Mouse (Mus musculus): ENCODE results near the gene Pde11a. TPM values are rescaled to one million over a fixed set of nuclear protein-coding genes. Genes with fewer than 3 reads are reported as not detected.

Pde11a gene
- 0.71 and 0.89 TPM in 2 replicates for polyA plus RNA-seq (2015; fragmentation: Nextera tagmentation; extraction: Ambion mirVana)

DNA sequence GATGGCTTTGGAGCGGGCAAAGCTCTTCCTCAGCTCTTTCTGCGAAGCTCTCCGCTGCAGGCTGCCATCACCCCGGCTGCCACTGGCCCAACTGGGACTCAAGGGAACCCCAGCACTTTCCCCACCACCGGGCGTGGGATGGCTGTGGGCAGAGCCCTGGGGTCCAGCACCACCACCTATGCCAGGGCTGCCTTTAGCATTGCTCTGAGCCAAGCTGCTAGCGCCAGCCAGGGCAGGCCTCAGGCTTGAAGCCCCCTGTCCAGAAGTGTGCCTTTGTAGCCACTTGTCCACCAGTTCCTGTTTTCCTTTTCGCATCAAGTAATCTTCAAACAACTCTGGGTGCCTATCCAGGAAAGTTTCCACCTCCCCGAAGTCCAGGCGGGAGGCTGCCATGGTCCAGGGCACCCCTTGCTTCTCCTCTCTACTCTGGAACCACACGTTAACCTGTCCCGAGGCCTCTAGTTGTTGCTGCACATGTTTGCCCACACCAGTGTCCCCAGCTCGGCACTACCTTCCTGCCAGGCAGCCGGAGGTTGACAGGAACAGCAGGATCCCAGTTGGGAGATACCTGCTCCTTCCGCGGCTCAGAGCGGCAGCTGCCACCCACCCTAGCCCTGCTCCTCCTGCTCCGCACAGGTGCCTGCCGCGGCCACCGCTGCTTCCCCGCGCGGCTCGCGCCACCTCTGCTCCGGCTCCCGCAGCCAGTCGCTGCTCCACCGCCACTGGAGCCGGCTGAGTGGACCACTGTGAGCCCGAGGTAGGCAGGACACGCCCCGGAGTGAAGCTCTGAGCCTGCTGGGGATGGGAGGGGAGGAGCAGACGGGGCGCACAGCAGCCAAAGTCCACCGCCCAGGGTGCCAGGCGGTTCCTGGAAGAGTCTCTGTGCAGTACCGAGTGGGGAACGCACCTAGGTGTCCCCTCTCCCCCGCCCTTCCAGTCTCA is at the start of gene Pde11a:
TSS of gene Pde11a (minus strand) at position 560 of the 942 bp plus-strand sequence.
- peak; percentile 97 for ATAC-seq (replicated peaks; ENCODE audit: low FRiP score, low read depth)
- DNase-seq (ENCODE audit: low spot score) = peak; percentile 69
- Histone ChIP-seq H3K4me2 (ENCODE audit: low read length) (peak within 1 kb of the TSS; percentile 92), H3K4me3 (replicated peaks; ENCODE audit: low read depth, low read length) (peak within 1 kb of the TSS; percentile 42), H3K27me3 (ENCODE audit: insufficient read depth, low read length) (peaks cover 5% of the 10 kb centered on the region; the same call in 1 of the 2 replicates), H3K4me1 (replicated peaks; ENCODE audit: insufficient read depth, low read length) (peaks cover 7% of the 10 kb centered on the region), H3K27ac (no peak within 1 kb of the TSS), H3K36me3 (ENCODE audit: insufficient read depth, low read length) (no peaks in the 10 kb centered on the region), H3K9ac (ENCODE audit: low read depth, low read length) (peak within 1 kb of the TSS; percentile 42; the same call in 1 of the 2 replicates), H3K9me3 (replicated peaks; ENCODE audit: low read length) (no peaks in the 10 kb centered on the region)
- no peak for TF ChIP-seq CTCF (IDR thresholded peaks at IDR 0.05; ENCODE audit: low read depth)
- WGBS = 18% methylated on average over 40 of the region's 41 CpGs

DNA sequence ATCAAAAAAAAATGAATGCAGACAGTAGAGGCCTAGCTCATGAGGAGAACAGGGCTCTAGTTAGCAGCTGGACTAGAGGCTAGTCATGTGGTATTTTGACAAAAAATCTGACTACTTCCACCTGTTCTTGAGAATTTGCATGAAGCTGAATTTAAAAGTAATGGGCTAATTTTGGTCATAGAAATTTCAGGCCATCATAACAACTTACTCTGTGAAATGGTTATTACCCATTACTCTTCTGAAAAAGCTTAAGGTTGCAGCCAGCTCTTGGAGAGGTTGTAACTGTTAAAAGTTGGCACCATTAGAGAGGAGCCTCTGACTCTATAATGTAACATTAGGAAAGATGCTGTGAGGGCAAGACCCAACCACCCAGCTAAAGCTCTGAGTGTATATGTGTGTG is 48.0 kb upstream of the Pde11a start:
- no peaks in the 10 kb centered on the region for H3K4me1 ChIP-seq (replicated peaks; ENCODE audit: insufficient read depth, low read length)
- H3K27ac ChIP-seq = no peak overlapping the region
- H3K27me3 ChIP-seq (ENCODE audit: insufficient read depth, low read length) = no peaks in the 10 kb centered on the region
- TF ChIP-seq CTCF (IDR thresholded peaks at IDR 0.05; ENCODE audit: low read depth) = no peak
- peaks cover 10% of the 10 kb centered on the region for H3K36me3 ChIP-seq (ENCODE audit: insufficient read depth, low read length)
- no peak for ATAC-seq (replicated peaks; ENCODE audit: low FRiP score, low read depth)
- DNase-seq (ENCODE audit: low spot score) = no peak
- H3K9ac ChIP-seq (ENCODE audit: low read depth, low read length) = no peak overlapping the region
- no peak overlapping the region for H3K4me2 ChIP-seq (ENCODE audit: low read length)
- no peak overlapping the region for H3K4me3 ChIP-seq (replicated peaks; ENCODE audit: low read depth, low read length)
- no peaks in the 10 kb centered on the region for H3K9me3 ChIP-seq (replicated peaks; ENCODE audit: low read length)

DNA sequence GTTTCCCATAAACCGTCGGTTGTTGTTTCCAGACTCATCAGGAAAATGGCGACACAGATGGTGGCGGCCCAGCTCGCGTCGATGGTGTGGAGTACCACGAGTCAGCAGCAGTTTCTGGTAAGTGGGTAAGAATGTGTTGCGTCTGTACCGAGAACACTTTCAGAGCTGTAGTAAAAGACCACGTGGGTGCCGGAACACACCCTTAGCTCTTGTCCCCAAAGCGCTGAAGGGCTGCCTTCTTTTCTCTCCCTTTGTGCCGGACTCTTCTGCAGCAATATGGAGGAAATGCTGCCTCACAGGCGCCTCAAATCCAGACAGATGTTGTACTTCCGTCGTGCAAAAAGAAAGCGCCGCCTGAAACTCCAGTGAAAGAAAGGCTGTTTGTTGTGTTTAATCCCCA is 40.1 kb upstream of the Pde11a start:
- TF ChIP-seq CTCF (IDR thresholded peaks at IDR 0.05; ENCODE audit: low read depth) = no peak
- Histone ChIP-seq H3K9me3 (replicated peaks; ENCODE audit: low read length) (no peaks in the 10 kb centered on the region), H3K9ac (ENCODE audit: low read depth, low read length) (no peak overlapping the region), H3K4me1 (replicated peaks; ENCODE audit: insufficient read depth, low read length) (no peaks in the 10 kb centered on the region), H3K4me2 (ENCODE audit: low read length) (no peak overlapping the region), H3K27ac (no peak overlapping the region), H3K4me3 (replicated peaks; ENCODE audit: low read depth, low read length) (no peak overlapping the region), H3K36me3 (ENCODE audit: insufficient read depth, low read length) (peaks cover 39% of the 10 kb centered on the region), H3K27me3 (ENCODE audit: insufficient read depth, low read length) (no peaks in the 10 kb centered on the region)
- ATAC-seq (replicated peaks; ENCODE audit: low FRiP score, low read depth) (no peak), DNase-seq (ENCODE audit: low spot score) (no peak)
- 95% methylated on average over 19 of the region's 19 CpGs for WGBS

GRCm38 (mm10) chr2:76374544-76375206 is 36.1 kb upstream of the Pde11a start:
- DNase-seq (ENCODE audit: low spot score) = no peak
- H3K27me3 ChIP-seq (ENCODE audit: insufficient read depth, low read length) = no peaks in the 10 kb centered on the region
- no peak for ATAC-seq (replicated peaks; ENCODE audit: low FRiP score, low read depth)
- H3K4me1 ChIP-seq (replicated peaks; ENCODE audit: insufficient read depth, low read length) = no peaks in the 10 kb centered on the region
- H3K36me3 ChIP-seq (ENCODE audit: insufficient read depth, low read length) = peaks cover 43% of the 10 kb centered on the region
- H3K27ac ChIP-seq = no peak overlapping the region
- no peak overlapping the region for H3K9ac ChIP-seq (ENCODE audit: low read depth, low read length)
- no peak for TF ChIP-seq CTCF (IDR thresholded peaks at IDR 0.05; ENCODE audit: low read depth)
- H3K9me3 ChIP-seq (replicated peaks; ENCODE audit: low read length) = no peaks in the 10 kb centered on the region
- no peak overlapping the region for H3K4me2 ChIP-seq (ENCODE audit: low read length)
- WGBS = 94% methylated on average over 6 of the region's 6 CpGs
- no peak overlapping the region for H3K4me3 ChIP-seq (replicated peaks; ENCODE audit: low read depth, low read length)

DNA sequence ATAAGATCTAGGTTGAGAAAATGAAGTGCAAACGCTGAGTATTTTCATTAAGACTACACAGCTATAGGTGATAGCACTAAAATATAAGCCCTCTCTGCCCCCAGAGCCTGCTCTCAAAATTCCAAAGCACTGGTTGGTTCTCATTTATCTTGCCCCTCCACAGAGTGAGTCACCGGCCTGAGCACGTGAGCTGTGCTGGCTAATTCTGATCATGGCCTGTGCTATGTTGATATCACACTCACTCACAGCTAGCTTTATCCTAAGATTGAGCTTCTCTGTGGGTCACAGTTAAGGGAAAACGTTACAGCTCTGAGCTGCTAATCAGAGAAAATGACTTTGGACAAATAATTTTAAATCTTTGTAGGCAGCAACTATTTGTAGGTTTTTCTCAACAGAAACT is 33.7 kb upstream of the Pde11a start:
- WGBS = 84% methylated on average over 4 of the region's 4 CpGs
- Histone ChIP-seq H3K4me2 (ENCODE audit: low read length) (no peak overlapping the region), H3K4me1 (replicated peaks; ENCODE audit: insufficient read depth, low read length) (no peaks in the 10 kb centered on the region), H3K4me3 (replicated peaks; ENCODE audit: low read depth, low read length) (no peak overlapping the region), H3K27me3 (ENCODE audit: insufficient read depth, low read length) (no peaks in the 10 kb centered on the region), H3K36me3 (ENCODE audit: insufficient read depth, low read length) (peaks cover 25% of the 10 kb centered on the region; the same call in 1 of the 2 replicates), H3K9ac (ENCODE audit: low read depth, low read length) (no peak overlapping the region), H3K27ac (no peak overlapping the region), H3K9me3 (replicated peaks; ENCODE audit: low read length) (no peaks in the 10 kb centered on the region)
- DNase-seq (ENCODE audit: low spot score) = no peak
- no peak for ATAC-seq (replicated peaks; ENCODE audit: low FRiP score, low read depth)
- TF ChIP-seq CTCF (IDR thresholded peaks at IDR 0.05; ENCODE audit: low read depth) = no peak

DNA sequence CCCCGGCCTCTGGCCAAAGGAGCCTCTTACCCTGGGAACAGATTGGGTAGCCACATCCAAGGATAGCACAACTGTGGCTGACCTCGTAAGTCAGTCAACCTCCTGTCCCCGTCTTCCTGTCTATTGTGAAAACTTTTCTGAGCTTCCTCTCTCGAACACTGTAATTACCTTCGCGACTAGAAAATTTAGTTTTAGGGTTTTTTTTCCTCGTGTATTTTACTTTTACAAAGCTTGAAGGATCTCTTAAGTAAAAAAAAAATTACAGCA is 32.0 kb upstream of the Pde11a start:
- peak overlapping the region; percentile 94 for H3K4me3 ChIP-seq (replicated peaks; ENCODE audit: low read depth, low read length)
- H3K27me3 ChIP-seq (ENCODE audit: insufficient read depth, low read length) = no peaks in the 10 kb centered on the region
- peaks cover 19% of the 10 kb centered on the region; the same call in 1 of the 2 replicates for H3K36me3 ChIP-seq (ENCODE audit: insufficient read depth, low read length)
- H3K9ac ChIP-seq (ENCODE audit: low read depth, low read length) = peak overlapping the region; percentile 85
- no peak overlapping the region for H3K27ac ChIP-seq
- peak overlapping the region; percentile 92 for H3K4me2 ChIP-seq (ENCODE audit: low read length)
- no peaks in the 10 kb centered on the region for H3K4me1 ChIP-seq (replicated peaks; ENCODE audit: insufficient read depth, low read length)
- DNase-seq (ENCODE audit: low spot score) = peak; percentile 13
- no peak for TF ChIP-seq CTCF (IDR thresholded peaks at IDR 0.05; ENCODE audit: low read depth)
- no peaks in the 10 kb centered on the region for H3K9me3 ChIP-seq (replicated peaks; ENCODE audit: low read length)
- 2% methylated on average over 7 of the region's 7 CpGs for WGBS
- no peak; the same call in 1 of the 2 replicates for ATAC-seq (replicated peaks; ENCODE audit: low FRiP score, low read depth)
